Mouse (Mus musculus): ENCODE results near the gene Bmf.

The Bmf gene

GRCm38 (mm10) chr2:118549507-118550473 is at the start of gene Bmf:
TSS of gene Bmf (minus strand) at chr2:118549687.
- DNase-seq (ENCODE audit: low spot score in 2 of 2) = peak; percentile 78 to 84

- DNase-seq (ENCODE audit: low spot score in 2 of 2) = no peak
Measured at GRCm38 (mm10) chr2:118599087-118599486, 49.6 kb upstream of the Bmf start.

- DNase-seq (ENCODE audit: low spot score in 2 of 2) = peak; percentile 78 to 90
Measured at GRCm38 (mm10) chr2:118597673-118598568, 48.4 kb upstream of the Bmf start, which contains the start of gene Bub1b. TSS of gene Bub1b (plus strand) at chr2:118598211.

GRCm38 (mm10) chr2:118591083-118591482 is 41.6 kb upstream of the Bmf start:
- no peak for DNase-seq (ENCODE audit: low spot score in 2 of 2)

GRCm38 (mm10) chr2:118587686-118588085 is 38.2 kb upstream of the Bmf start:
- no peak for DNase-seq (ENCODE audit: low spot score in 2 of 2)

DNA sequence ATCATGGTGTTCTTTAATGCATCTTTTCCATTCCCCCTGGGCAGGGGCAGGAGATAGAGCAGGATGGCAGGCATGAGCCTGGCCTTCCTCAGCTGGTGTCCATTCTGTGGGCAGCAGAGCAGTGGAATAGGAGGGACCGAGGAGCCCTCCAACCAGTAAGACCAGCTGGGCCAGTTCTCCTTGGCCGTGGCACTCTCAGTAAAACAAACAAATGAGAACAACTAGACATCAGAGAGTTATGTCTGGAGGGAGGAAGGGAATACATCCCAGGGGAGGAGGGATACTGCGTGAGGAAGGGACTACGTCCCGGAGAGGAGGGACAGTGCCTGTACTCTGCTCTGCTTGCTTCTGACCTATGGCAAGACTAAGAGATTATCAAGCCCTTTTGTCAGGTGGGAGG is 36.5 kb upstream of the Bmf start:
- DNase-seq (ENCODE audit: low spot score in 2 of 2) = no peak

GRCm38 (mm10) chr2:118573135-118573534 is 23.6 kb upstream of the Bmf start:
- DNase-seq (ENCODE audit: low spot score in 2 of 2) = no peak

DNA sequence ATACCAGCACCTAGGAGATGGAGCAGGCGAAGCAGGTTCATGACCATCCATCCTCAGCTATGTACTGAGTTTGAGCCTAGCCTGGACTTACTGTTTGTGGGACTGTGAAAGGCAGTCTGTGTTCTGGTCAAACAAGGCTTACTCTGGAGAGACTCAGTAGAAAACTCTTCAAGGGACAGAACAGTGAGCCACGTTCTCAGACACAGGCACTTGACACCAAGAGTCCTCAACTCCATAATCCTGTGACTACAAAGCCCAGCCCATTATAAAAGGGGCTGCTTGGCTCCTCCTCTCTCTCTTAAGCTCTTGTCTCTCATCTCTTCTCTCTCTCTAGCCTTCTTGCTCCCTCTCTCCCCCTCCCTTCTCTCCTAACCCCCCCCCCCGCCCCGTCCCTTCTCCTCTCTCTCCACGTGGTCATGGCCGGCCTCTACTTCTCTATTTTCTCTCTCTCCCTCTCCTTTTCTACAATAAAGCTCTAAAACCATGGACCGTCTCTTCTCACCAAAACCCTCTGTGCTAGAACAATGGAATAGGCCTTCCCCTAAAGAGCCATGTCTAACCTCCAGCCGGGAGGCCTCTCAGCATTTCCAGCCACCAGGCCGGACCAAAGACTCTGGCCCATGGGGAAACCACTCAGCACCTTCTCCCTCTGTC is 22.8 kb upstream of the Bmf start:
- DNase-seq (ENCODE audit: low spot score in 2 of 2) = no peak

GRCm38 (mm10) chr2:118570939-118571338 is 21.5 kb upstream of the Bmf start:
- DNase-seq (ENCODE audit: low spot score in 2 of 2) = no peak

- no peak for DNase-seq (ENCODE audit: low spot score in 2 of 2)
Measured at GRCm38 (mm10) chr2:118567179-118567578, 17.7 kb upstream of the Bmf start.

GRCm38 (mm10) chr2:118562431-118562830 is 12.9 kb upstream of the Bmf start:
- no peak for DNase-seq (ENCODE audit: low spot score in 2 of 2)

DNA sequence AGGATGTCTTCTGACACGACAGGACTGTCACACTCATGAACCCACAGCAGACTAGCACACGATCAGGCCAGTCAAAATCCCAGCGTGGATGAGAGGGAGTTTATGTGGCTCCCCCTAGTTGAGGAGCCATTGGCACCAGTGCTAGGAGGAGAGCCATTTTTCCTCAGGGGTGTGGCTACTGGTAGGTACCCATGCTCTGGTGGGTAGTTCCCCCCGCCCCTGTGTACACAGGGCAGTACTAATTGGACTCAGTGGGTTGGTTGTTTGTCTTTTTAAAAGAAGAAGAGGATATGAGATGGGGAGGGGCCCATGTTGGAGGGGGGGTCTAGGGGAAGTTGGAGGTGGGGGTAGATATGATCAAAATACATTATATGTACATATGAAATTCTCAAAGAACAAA is 12.5 kb upstream of the Bmf start:
- no peak for DNase-seq (ENCODE audit: low spot score in 2 of 2)

DNA sequence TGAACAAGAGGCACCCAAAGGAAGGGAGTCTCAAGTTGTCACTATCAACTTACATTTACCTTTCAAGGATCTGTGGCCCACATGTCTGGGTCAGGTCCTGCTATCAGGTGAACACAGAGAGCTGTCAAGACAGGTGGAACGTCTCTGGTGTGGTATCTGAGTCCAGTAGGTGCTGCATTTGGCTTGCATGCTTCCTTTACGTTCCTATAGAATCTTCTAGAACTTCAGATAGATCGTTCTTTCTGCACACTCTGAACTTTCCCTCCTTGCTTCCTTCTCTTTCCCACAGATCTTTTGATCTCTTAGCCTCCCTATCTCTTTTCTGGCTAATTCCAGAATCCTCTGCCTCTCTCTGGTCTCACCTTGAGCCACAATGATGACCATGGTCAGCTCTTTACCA is 8.9 kb upstream of the Bmf start:
- DNase-seq (ENCODE audit: low spot score in 2 of 2) = no peak

DNA sequence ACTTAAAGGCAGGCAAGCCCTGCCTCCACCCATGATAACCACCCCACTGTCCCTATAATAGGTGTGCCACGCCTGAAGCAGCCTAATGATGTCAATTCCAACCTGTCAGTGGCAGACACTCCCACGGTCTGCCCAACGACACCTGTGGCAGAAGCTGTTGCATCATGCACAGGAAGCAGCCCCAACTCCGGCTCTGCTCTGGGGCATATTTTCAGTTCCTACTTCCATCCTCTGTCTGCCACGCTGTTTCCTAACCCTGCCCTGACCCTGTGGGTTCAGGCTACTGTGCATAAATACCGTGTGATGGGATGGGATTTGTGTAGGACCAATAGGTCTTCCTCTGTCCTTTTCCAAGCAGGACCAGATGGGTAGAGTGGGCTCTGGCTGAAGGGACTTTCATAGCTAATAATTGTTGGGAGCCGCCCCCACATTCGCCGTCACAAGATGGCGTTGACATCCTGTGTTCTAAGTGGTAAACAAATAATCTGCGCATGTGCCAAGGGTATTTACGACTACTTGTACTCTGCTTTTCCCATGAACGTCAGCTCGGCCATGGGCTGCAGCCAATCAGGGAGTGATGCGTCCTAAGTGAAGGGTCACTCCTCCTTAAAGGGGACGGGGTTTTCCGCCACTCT is 5.0 kb upstream of the Bmf start:
- peak in 1 of 2 experiments; percentile 48 for DNase-seq (ENCODE audit: low spot score in 2 of 2)

GRCm38 (mm10) chr2:118551606-118552005 is 2.1 kb upstream of the Bmf start:
- DNase-seq (ENCODE audit: low spot score in 2 of 2) = no peak

GRCm38 (mm10) chr2:118548421-118549221 is 866 bp downstream of the Bmf start:
- DNase-seq (ENCODE audit: low spot score in 2 of 2) = no peak

DNA sequence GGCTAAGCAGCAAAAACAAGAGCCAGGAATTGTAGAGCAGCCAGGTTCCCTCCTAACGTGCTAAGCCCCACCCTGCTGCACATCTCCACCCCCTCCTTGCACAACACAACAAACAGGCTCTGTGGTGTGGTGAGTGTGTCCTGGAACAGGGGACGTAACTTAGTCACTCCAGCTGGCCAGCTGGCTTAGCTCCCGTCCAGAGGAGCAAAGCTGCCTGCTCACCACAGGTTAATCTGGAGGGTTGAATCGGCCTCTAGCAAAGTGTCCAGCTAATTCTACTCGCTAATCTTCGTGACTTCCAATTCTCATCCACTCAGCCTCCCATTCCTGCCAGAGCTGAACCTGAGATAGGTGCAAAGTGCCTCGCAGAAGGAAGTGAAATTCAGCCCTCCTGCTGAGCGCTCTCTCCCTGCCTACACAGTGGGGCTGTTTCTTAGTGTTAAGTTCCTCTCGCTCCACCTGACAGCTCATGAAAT is 1.9 kb downstream of the Bmf start:
- DNase-seq (ENCODE audit: low spot score in 2 of 2) = no peak

DNA sequence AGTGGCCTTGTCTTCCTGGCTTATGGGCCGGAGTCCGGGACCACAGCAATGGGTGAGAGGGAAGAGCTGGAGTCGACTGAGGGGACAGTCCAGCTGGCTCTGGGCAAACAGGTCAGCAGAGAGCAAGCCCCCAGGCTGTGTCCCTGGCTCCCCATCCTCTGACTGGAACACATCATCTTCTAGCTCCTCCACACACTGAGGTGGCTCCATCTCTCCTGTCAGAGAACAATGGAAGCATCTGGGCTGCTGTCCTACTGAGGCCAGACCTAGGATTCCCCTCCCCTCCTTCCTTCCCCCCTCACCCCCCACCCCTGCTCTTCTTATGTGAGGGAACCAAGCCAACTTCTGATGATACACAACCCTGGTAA is 2.7 kb downstream of the Bmf start:
- no peak for DNase-seq (ENCODE audit: low spot score in 2 of 2)

- DNase-seq (ENCODE audit: low spot score in 2 of 2) = no peak
Measured at GRCm38 (mm10) chr2:118546104-118546797, 3.2 kb downstream of the Bmf start.
